Mouse (Mus musculus) lung, postnatal 0 days (tissue): Measurements from ENCODE around the gene Mtmr12. TPM values are rescaled to one million over a fixed set of nuclear protein-coding genes. Genes with fewer than 3 reads are reported as not detected.

Source experiments
- ATAC-seq: fragments of 200-750 bp; cut with Nextera tagmentation; 2 replicates; pipeline ENCODE4 v1.8.0; 2017; ENCODE audit warnings: moderate library complexity
- DNase-seq: peaks from one replicate; pipeline ENCODE4 v3.0.0-alpha.2; 2016; ENCODE audit warnings: low spot score
- H3K27ac ChIP-seq: fragments of 300-500 bp; sonication (generic); 2 replicates; pipeline ENCODE4 v1.5.1; 2014; ENCODE audit warnings: antibody characterized with exemption, mild to moderate bottlenecking, low read length, mixed read lengths
- H3K27me3 ChIP-seq: fragments of 300-500 bp; sonication (generic); replicated peaks from 2 replicates; pipeline ENCODE4 v1.6.1; 2014; ENCODE audit warnings: low read length, mixed read lengths; ENCODE audit not compliant: insufficient read depth
- H3K36me3 ChIP-seq: fragments of 300-500 bp; sonication (generic); 2 replicates; pipeline ENCODE4 v1.6.1; 2014; ENCODE audit warnings: low read length, mixed read lengths; ENCODE audit not compliant: insufficient read depth
- H3K4me1 ChIP-seq: fragments of 300-500 bp; sonication (generic); 2 replicates; pipeline ENCODE4 v1.6.1; 2014; ENCODE audit warnings: antibody characterized with exemption, low read depth, low read length, mixed read lengths; ENCODE audit not compliant: insufficient read depth
- H3K4me2 ChIP-seq: fragments of 300-500 bp; sonication (generic); replicated peaks from 2 replicates; pipeline ENCODE4 v1.6.1; 2014; ENCODE audit warnings: low read depth, mild to moderate bottlenecking, low read length, moderate library complexity, mixed read lengths
- H3K4me3 ChIP-seq: fragments of 300-500 bp; sonication (generic); 2 replicates; pipeline ENCODE4 v1.5.1; 2014; ENCODE audit warnings: low read depth, low read length
- H3K9ac ChIP-seq: fragments of 300-500 bp; sonication (generic); replicated peaks from 2 replicates; pipeline ENCODE4 v1.6.1; 2014; ENCODE audit warnings: low read depth, mild to moderate bottlenecking
- H3K9me3 ChIP-seq: fragments of 300-500 bp; sonication (generic); 2 replicates; pipeline ENCODE4 v1.6.1; 2016; ENCODE audit warnings: low read length, mixed read lengths
- CTCF ChIP-seq: IDR thresholded peaks from 2 replicates; pipeline ENCODE4 v1.5.1; 2016; ENCODE audit warnings: antibody characterized with exemption, mild to moderate bottlenecking
- EP300 ChIP-seq: IDR thresholded peaks from 2 replicates; pipeline ENCODE4 v1.6.1; 2016; ENCODE audit warnings: antibody characterized with exemption, mild to moderate bottlenecking, control low read depth
- WGBS: fragments of 180-500 bp; shearing (Covaris S2); extraction: QIAGEN DNeasy Blood & Tissue Kit; methylation state at CpG from one replicate; pipeline ENCODE4 v1.1.7; 2014; 5-methylcytosine and 5-hydroxymethylcytosine counted together
- polyA plus RNA-seq: library from polyadenylated mRNA; unstranded; fragments of >200 nt; fragmentation: Nextera tagmentation; extraction: Ambion mirVana; gene quantifications from 2 replicates; pipeline ENCODE4 v1.2.1, GENCODE M21; 2015

Gene Mtmr12
- polyA plus RNA-seq, 1 experiment from 2014 or later = 14.6 TPM

GRCm38 (mm10) chr15:12232429-12232828, 27.6 kb downstream of the Mtmr12 start:
- no peaks in the 10 kb centered on the region for H3K36me3 ChIP-seq
- ATAC-seq (peak; percentile 93), DNase-seq (peak; percentile 85)
- TF ChIP-seq CTCF (no peak), EP300 (peak; percentile 83)
- H3K4me1 ChIP-seq = peaks cover 12% of the 10 kb centered on the region
- no peak overlapping the region for H3K9ac ChIP-seq
- no peaks in the 10 kb centered on the region for H3K27me3 ChIP-seq
- H3K4me3 ChIP-seq = no peak overlapping the region
- H3K27ac ChIP-seq = peak overlapping the region; percentile 85
- no peak overlapping the region for H3K4me2 ChIP-seq
- no peaks in the 10 kb centered on the region for H3K9me3 ChIP-seq
- WGBS = 40% methylated on average over 11 of the region's 11 CpGs

- no peaks in the 10 kb centered on the region for H3K9me3 ChIP-seq
- no peak for TF ChIP-seq CTCF
- TF ChIP-seq EP300 = no peak
- ATAC-seq (no peak), DNase-seq (no peak)
- peaks cover 5% of the 10 kb centered on the region; the same call in 1 of the 2 replicates for H3K36me3 ChIP-seq
- no peak overlapping the region for H3K9ac ChIP-seq
- H3K4me1 ChIP-seq = peaks cover 12% of the 10 kb centered on the region
- no peaks in the 10 kb centered on the region for H3K27me3 ChIP-seq
- no peak overlapping the region for H3K4me2 ChIP-seq
- peak overlapping the region; percentile 85 for H3K27ac ChIP-seq
- no peak overlapping the region for H3K4me3 ChIP-seq
- 64% methylated on average over 4 of the region's 4 CpGs for WGBS
Measured at GRCm38 (mm10) chr15:12233021-12233420, 28.2 kb downstream of the Mtmr12 start.

- no peak overlapping the region for H3K4me3 ChIP-seq
- no peak overlapping the region for H3K27ac ChIP-seq
- no peak for ATAC-seq
- TF ChIP-seq EP300 (no peak), CTCF (no peak)
- peaks cover 20% of the 10 kb centered on the region for H3K36me3 ChIP-seq
- no peaks in the 10 kb centered on the region for H3K27me3 ChIP-seq
- H3K9me3 ChIP-seq = no peaks in the 10 kb centered on the region
- DNase-seq = no peak
- H3K4me2 ChIP-seq = no peak overlapping the region
- H3K9ac ChIP-seq = no peak overlapping the region
- 0% methylated on average over 1 of the region's 1 CpGs for WGBS
- peaks cover 6% of the 10 kb centered on the region for H3K4me1 ChIP-seq
Measured at GRCm38 (mm10) chr15:12235559-12235958, 30.7 kb downstream of the Mtmr12 start.

GRCm38 (mm10) chr15:12235983-12236382, 31.2 kb downstream of the Mtmr12 start:
- no peak overlapping the region for H3K27ac ChIP-seq
- ATAC-seq (no peak), DNase-seq (no peak)
- 70% methylated on average over 4 of the region's 4 CpGs for WGBS
- H3K9ac ChIP-seq = no peak overlapping the region
- no peak overlapping the region for H3K4me3 ChIP-seq
- peaks cover 20% of the 10 kb centered on the region for H3K36me3 ChIP-seq
- TF ChIP-seq EP300 = no peak
- TF ChIP-seq CTCF = no peak
- H3K4me2 ChIP-seq = no peak overlapping the region
- no peaks in the 10 kb centered on the region for H3K9me3 ChIP-seq
- H3K27me3 ChIP-seq = no peaks in the 10 kb centered on the region
- peaks cover 6% of the 10 kb centered on the region for H3K4me1 ChIP-seq

GRCm38 (mm10) chr15:12236961-12237360, 32.1 kb downstream of the Mtmr12 start:
- 54% methylated on average over 2 of the region's 2 CpGs for WGBS

GRCm38 (mm10) chr15:12237539-12237938, 32.7 kb downstream of the Mtmr12 start:
- DNase-seq (no peak), ATAC-seq (no peak)
- Histone ChIP-seq H3K36me3 (peaks cover 20% of the 10 kb centered on the region), H3K9ac (no peak overlapping the region), H3K4me3 (no peak overlapping the region), H3K4me1 (peaks cover 6% of the 10 kb centered on the region), H3K27ac (no peak overlapping the region), H3K27me3 (no peaks in the 10 kb centered on the region), H3K4me2 (no peak overlapping the region), H3K9me3 (no peaks in the 10 kb centered on the region)
- WGBS = 42% methylated on average over 4 of the region's 4 CpGs
- TF ChIP-seq EP300 (no peak), CTCF (no peak)

More at GRCm38 (mm10) chr15:12236961-12237360, 32.1 kb downstream of the Mtmr12 start:
- H3K4me2 ChIP-seq = no peak overlapping the region
- H3K4me1 ChIP-seq = peaks cover 6% of the 10 kb centered on the region
- no peak for TF ChIP-seq CTCF
- TF ChIP-seq EP300 = no peak
- H3K27me3 ChIP-seq = no peaks in the 10 kb centered on the region
- DNase-seq = no peak
- no peak overlapping the region for H3K9ac ChIP-seq
- no peak for ATAC-seq
- H3K27ac ChIP-seq = no peak overlapping the region
- H3K36me3 ChIP-seq = peaks cover 20% of the 10 kb centered on the region
- H3K9me3 ChIP-seq = no peaks in the 10 kb centered on the region
- H3K4me3 ChIP-seq = no peak overlapping the region

- H3K4me2 ChIP-seq = no peak overlapping the region
- TF ChIP-seq EP300 (no peak), CTCF (no peak)
- H3K27ac ChIP-seq = no peak overlapping the region
- no peak overlapping the region for H3K9ac ChIP-seq
- H3K4me3 ChIP-seq = no peak overlapping the region
- no peaks in the 10 kb centered on the region for H3K27me3 ChIP-seq
- DNase-seq (no peak), ATAC-seq (no peak)
- H3K9me3 ChIP-seq = no peaks in the 10 kb centered on the region
- H3K4me1 ChIP-seq = peaks cover under 1% of the 10 kb centered on the region
- H3K36me3 ChIP-seq = peaks cover 20% of the 10 kb centered on the region
- WGBS = 89% methylated on average over 6 of the region's 6 CpGs
Measured at GRCm38 (mm10) chr15:12238337-12238736, 33.5 kb downstream of the Mtmr12 start.
